Mouse (Mus musculus) heart, postnatal 36 days (tissue): ENCODE data around the gene Arid4a. TPM values are rescaled to one million over a fixed set of nuclear protein-coding genes. Genes with fewer than 3 reads are reported as not detected.
"Not testable (repeated sequence)": the region's sequence is repeated elsewhere in the genome, so short reads cannot be mapped to it uniquely, and the experiment has no call there.

Experiments used
- DNase-seq, 2 experiments: peaks; one replicate each; pipeline ENCODE4 v3.0.0; 2021 to 2022
- intact Hi-C: fragments of 180-260 bp; cut with DNase I; formaldehyde crosslinking; loops from one replicate; pipeline ENCODE4 v1.15.1; 2025
- total RNA-seq, 2 experiments: library from RNA; stranded (reverse); gene quantifications; 2 replicates each; pipeline ENCODE4 v1.2.3; 2021

Arid4a gene
- total RNA-seq, 2 experiments from 2014 or later, result 14.3 to 17.0 TPM

- DNase-seq, result peak in 1 of 2 experiments; percentile 15
- intact Hi-C loops, result loop anchor here (2.0 kb wide), 1 partner anchor 81 kb away; no protein-coding TSS in a partner anchor
Observed at GRCm38 (mm10) chr12:71049596-71050265, 33.9 kb downstream of the Arid4a start.

- intact Hi-C loops, result no loop called here
- peak; percentile 30 to 46 for DNase-seq
Observed at GRCm38 (mm10) chr12:71051079-71051478, 35.3 kb downstream of the Arid4a start.

- intact Hi-C loops, result no loop called here
- DNase-seq, result no peak
Observed at GRCm38 (mm10) chr12:71052341-71052995, 36.7 kb downstream of the Arid4a start.

DNA sequence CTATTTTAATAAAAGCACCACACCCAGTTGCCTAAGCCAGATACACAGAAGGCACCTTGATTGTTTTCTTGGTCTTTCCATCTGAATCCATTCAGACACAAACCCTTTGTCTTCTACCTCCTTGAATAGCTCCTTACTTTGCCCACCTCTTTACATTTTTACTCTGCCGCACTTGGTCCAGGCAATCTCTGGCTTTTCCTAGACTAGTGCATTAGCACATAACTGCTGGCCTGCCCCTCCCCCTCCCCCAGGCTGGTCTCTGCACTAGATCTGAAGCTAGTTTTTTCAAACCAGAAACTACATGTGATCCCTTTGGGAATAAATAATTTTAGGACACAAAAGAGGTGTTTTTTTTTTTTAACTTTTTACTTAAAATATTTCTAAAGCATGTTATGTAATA lies 37.2 kb downstream of the Arid4a start:
- intact Hi-C loops, result no loop called here
- no peak for DNase-seq

GRCm38 (mm10) chr12:71053486-71053885 lies 37.7 kb downstream of the Arid4a start:
- intact Hi-C loops, result no loop called here
- no peak for DNase-seq

GRCm38 (mm10) chr12:71055537-71055936 lies 39.7 kb downstream of the Arid4a start:
- DNase-seq, result no peak
- intact Hi-C loops, result no loop called here

DNA sequence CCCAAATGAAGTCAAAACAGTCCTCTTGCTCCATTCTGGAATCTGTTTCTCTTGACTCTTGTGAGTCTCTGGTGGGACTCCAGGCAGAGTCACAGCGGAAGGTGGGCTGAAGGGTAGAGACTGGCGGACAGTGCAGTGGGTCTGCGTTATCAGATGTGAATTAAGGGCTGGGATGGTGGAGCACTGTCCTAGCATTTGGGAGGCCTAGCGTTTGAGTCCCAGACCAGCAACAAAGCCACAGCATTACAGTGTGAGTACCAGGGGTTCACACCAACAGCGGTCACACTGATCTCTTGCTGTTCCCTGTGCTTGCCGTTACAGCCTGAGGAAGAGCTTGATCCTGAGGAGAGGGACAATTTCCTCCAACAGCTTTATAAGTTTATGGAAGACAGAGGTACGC lies 44.0 kb downstream of the Arid4a start:
- intact Hi-C loops, result no loop called here
- DNase-seq, result no peak

DNA sequence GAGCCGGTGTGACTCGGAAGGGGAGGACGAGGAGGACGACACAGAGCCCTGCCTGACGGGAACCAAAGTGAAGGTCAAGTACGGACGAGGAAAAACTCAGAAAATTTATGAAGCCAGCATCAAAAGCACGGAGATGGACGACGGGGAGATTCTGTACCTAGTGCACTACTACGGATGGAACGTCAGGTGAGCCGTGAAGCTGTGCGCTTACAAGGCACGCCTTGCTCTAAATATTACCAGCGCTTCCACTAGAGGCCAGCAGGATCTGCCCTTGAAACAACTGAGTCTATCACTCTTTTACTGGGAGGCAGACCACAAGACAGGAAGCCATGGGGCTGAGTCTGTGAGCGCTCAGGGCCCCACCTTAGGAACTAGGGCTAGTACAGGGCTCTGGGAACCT lies 54.1 kb downstream of the Arid4a start:
- intact Hi-C loops, result no loop called here

GRCm38 (mm10) chr12:71072048-71072447 lies 56.3 kb downstream of the Arid4a start:
- intact Hi-C loops, result no loop called here

More for the DNA sequence above, 54.1 kb downstream of the Arid4a start:
- no peak for DNase-seq

GRCm38 (mm10) chr12:71073113-71073730 lies 57.4 kb downstream of the Arid4a start:
- DNase-seq, result no peak
- intact Hi-C loops, result no loop called here

More at GRCm38 (mm10) chr12:71072048-71072447, 56.3 kb downstream of the Arid4a start:
- DNase-seq, result no peak

GRCm38 (mm10) chr12:71086331-71086730 lies 70.5 kb downstream of the Arid4a start:
- intact Hi-C loops, result no loop called here

GRCm38 (mm10) chr12:71104275-71104674 lies 88.5 kb downstream of the Arid4a start:
- intact Hi-C loops, DNase-seq: not testable (repeated sequence)

More at GRCm38 (mm10) chr12:71086331-71086730, 70.5 kb downstream of the Arid4a start:
- no peak for DNase-seq

DNA sequence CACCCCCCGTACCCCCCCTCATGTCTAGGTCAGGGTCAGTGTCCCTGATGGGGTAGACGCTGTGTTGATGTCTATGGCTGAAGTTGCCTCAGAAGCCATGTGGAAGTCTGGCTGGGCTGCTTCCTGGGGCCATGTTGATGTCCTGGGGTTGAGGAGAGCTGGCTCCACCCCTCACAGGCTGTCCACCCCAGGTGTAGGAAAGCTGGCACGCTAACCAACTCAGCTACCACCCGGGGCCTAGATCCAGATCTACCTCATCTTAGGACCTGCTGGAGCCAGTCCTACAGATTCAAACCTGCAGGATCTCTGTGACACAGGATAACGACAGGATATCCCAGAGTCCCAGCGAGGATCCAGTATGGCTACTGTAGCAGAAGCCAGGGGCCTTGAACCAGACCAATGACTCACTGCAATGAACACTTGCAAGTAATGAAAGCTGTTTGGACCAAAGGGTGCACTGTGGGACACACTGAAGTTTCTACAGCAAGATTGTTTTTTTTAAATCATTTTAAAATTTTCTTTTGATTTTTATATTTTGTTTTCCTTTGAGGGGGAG lies 91.5 kb downstream of the Arid4a start:
- no peak for DNase-seq
- intact Hi-C loops, result no loop called here

DNA sequence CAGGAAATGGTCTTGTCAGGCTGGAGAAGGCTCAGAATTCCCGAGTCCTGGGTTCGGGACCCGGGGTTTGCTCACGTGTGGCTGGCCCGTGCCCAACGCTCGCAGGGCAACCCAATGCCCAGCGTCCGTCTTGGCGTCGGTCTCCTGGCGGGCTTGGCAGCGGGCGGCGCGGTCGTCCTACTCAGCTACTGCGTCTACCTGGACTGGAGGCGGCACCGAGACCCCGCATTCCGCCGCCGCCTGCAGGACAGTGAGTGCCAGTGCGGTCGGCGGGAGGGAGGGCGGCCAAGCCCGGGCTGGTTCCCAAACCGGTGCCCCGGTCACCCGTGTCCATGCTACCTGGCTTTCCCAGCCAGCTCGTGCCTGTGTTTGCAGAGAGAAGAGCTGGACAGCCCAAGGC lies 95.5 kb downstream of the Arid4a start, which contains the start of gene Tomm20l:
Gene Tomm20l, plus strand, starts transcription at position 98 of the 400 bp plus-strand sequence.
- DNase-seq, result peak; percentile 36 to 40
- intact Hi-C loops, result no loop called here

DNA sequence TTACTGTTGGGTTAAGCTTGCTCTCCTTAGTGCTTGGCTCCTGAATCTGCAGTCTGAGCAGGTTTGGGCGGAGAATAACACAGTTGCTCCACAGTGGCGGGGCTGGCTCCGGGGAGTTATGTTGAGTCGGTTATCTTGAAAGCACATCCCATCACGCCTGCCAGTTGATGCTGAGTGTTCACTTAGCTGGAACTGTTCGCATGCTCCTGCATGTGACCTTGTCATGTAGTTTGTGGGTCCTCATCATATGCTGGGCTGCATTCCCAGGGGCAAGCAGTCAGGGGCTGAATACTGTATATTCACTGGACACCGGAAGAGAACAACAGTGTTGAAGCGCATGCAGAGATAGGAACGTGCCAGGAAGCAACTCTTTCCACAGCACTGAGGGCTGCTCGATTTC lies 97.3 kb downstream of the Arid4a start:
- intact Hi-C loops, result no loop called here

DNA sequence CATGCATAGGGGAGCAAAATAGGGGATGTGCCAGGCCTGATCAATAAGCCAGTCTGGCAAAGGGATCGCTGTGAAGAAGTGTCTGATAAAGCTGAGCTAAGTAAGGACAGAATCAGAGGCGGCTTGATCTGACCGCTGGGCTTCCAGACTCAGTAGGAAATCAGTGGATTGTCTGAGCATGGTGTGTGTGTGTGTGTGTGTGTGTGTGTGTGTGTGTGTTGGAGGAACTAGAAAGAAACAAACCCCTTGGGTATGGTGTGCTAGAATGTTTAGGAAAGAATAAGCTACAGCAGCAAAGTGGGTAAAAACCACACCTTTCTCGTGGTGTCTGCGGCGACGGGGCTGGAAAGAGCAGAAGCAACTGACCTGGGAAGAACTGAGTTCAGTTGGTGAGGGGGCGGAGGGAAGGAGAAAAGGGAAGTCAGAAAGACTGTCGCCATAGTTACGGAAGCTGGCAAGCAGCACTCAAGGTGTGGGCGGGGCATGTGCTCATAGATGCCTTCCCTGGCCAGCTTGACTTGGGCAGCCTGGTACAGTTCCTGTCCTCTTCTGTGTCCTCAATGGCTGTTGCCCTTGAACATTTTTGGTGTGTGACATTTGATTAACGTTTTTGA lies 98.0 kb downstream of the Arid4a start:
- DNase-seq, result peak in 1 of 2 experiments; percentile 12

More for the DNA sequence above, 97.3 kb downstream of the Arid4a start:
- DNase-seq, result no peak

GRCm38 (mm10) chr12:71116411-71116810 lies 100.6 kb downstream of the Arid4a start:
- intact Hi-C loops, result no loop called here
- no peak for DNase-seq

More for the DNA sequence above, 98.0 kb downstream of the Arid4a start:
- intact Hi-C loops, result no loop called here

DNA sequence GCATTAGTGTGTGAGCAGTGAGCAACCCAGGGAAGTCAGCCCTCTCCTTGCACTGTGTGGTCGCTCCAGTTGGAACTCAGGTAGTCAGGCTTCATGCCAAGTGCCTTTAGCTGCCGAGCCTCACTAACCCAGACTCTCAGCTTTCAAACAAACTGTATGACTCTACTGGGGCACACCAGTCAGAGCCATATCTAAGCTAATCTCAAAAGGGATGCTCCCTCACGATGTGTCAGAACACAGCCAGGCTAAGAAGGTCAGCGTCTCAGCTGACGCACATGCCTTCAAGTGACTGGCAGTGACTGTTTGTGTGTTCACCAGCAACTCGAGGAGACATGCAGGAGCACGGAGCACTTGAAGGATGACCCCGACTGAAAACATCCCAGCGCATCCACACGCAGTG lies 106.9 kb downstream of the Arid4a start:
- intact Hi-C loops, result no loop called here
- DNase-seq, result no peak

DNA sequence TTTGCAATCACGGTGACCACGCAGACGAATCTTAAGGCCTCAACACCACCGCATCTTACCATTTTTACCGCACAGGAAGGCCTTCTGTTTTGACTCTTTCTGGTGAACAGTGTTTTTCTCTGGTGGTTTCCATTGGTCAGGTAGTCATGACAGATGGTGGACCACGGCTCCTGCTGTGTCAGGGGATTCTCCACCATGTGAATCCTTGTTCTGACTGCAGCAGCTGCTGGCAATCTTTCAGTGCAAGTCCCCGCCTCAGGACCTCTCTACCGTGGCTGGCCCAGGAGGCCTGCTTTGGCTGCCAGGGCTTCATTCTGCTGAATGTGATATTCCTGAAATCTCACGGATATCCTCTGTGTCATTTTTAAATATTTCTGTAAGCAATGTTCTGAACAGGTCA lies 107.5 kb downstream of the Arid4a start:
- intact Hi-C loops, result no loop called here
- DNase-seq, result no peak

- DNase-seq, result no peak
- intact Hi-C loops, result loop anchor here (5.0 to 10.0 kb wide), 2 partner anchors 163 to 681 kb away; partner anchors contain the start of genes Psma3 and Tmx1
Observed at GRCm38 (mm10) chr12:71135581-71135980, 119.8 kb downstream of the Arid4a start.
